Mouse (Mus musculus): Measurements from ENCODE around the gene Coro6. TPM values are rescaled to one million over a fixed set of nuclear protein-coding genes. Genes with fewer than 3 reads are reported as not detected.

Gene Coro6
- polyA plus RNA-seq, 1 experiment, result 0.33 TPM

GRCm38 (mm10) chr11:77451670-77452069 is 10.5 kb upstream of the Coro6 start:
- WGBS, result 97% methylated on average over 2 of the region's 2 CpGs
- TF ChIP-seq CTCF (IDR thresholded peaks at IDR 0.05; ENCODE audit: extremely low read depth, insufficient read length, insufficient replicate concordance, low read depth, low read length), result no peak
- no peak for TF ChIP-seq POLR2A (IDR thresholded peaks at IDR 0.05; ENCODE audit: low read depth, low read length)
- no peaks in the 10 kb centered on the region for H3K27me3 ChIP-seq (ENCODE audit: control insufficient read depth, insufficient read depth, low read length)
- no peak overlapping the region for H3K27ac ChIP-seq (ENCODE audit: insufficient read depth, low read depth, low read length)
- H3K4me1 ChIP-seq (ENCODE audit: control insufficient read depth, insufficient read depth, insufficient read length, low read length), result no peaks in the 10 kb centered on the region
- no peak overlapping the region for H3K4me3 ChIP-seq (ENCODE audit: low read depth, low read length)
- H3K36me3 ChIP-seq (ENCODE audit: control insufficient read depth, insufficient read depth, low read length), result peaks cover 51% of the 10 kb centered on the region

GRCm38 (mm10) chr11:77453388-77453787 is 8.8 kb upstream of the Coro6 start:
- 82% methylated on average over 2 of the region's 2 CpGs for whole genome bisulfite sequencing
- peaks cover 43% of the 10 kb centered on the region for H3K36me3 ChIP-seq (ENCODE audit: control insufficient read depth, insufficient read depth, low read length)
- no peak overlapping the region for H3K27ac ChIP-seq (ENCODE audit: insufficient read depth, low read depth, low read length)
- no peak overlapping the region for H3K4me3 ChIP-seq (ENCODE audit: low read depth, low read length)
- TF ChIP-seq POLR2A (IDR thresholded peaks at IDR 0.05; ENCODE audit: low read depth, low read length), result no peak
- TF ChIP-seq CTCF (IDR thresholded peaks at IDR 0.05; ENCODE audit: extremely low read depth, insufficient read length, insufficient replicate concordance, low read depth, low read length), result no peak
- H3K4me1 ChIP-seq (ENCODE audit: control insufficient read depth, insufficient read depth, insufficient read length, low read length), result no peaks in the 10 kb centered on the region
- H3K27me3 ChIP-seq (ENCODE audit: control insufficient read depth, insufficient read depth, low read length), result no peaks in the 10 kb centered on the region

- 90% methylated on average over 9 of the region's 9 CpGs for WGBS
- Histone ChIP-seq H3K4me1 (ENCODE audit: control insufficient read depth, insufficient read depth, insufficient read length, low read length) (no peaks in the 10 kb centered on the region), H3K27ac (ENCODE audit: insufficient read depth, low read depth, low read length) (no peak overlapping the region), H3K36me3 (ENCODE audit: control insufficient read depth, insufficient read depth, low read length) (peaks cover 28% of the 10 kb centered on the region), H3K27me3 (ENCODE audit: control insufficient read depth, insufficient read depth, low read length) (no peaks in the 10 kb centered on the region), H3K4me3 (ENCODE audit: low read depth, low read length) (no peak overlapping the region)
- TF ChIP-seq CTCF (IDR thresholded peaks at IDR 0.05; ENCODE audit: extremely low read depth, insufficient read length, insufficient replicate concordance, low read depth, low read length) (no peak), POLR2A (IDR thresholded peaks at IDR 0.05; ENCODE audit: low read depth, low read length) (no peak)
Measured at GRCm38 (mm10) chr11:77455770-77456510, 6.3 kb upstream of the Coro6 start.

- Histone ChIP-seq H3K27ac (ENCODE audit: insufficient read depth, low read depth, low read length) (no peak overlapping the region), H3K27me3 (ENCODE audit: control insufficient read depth, insufficient read depth, low read length) (peaks cover 2% of the 10 kb centered on the region; the same call in 1 of the 2 replicates), H3K36me3 (ENCODE audit: control insufficient read depth, insufficient read depth, low read length) (peaks cover 28% of the 10 kb centered on the region), H3K4me3 (ENCODE audit: low read depth, low read length) (no peak overlapping the region), H3K4me1 (ENCODE audit: control insufficient read depth, insufficient read depth, insufficient read length, low read length) (no peaks in the 10 kb centered on the region)
- WGBS, result 78% methylated on average over 6 of the region's 6 CpGs
- TF ChIP-seq CTCF (IDR thresholded peaks at IDR 0.05; ENCODE audit: extremely low read depth, insufficient read length, insufficient replicate concordance, low read depth, low read length), result no peak
- no peak for TF ChIP-seq POLR2A (IDR thresholded peaks at IDR 0.05; ENCODE audit: low read depth, low read length)
Measured at GRCm38 (mm10) chr11:77456866-77457265, 5.3 kb upstream of the Coro6 start.

GRCm38 (mm10) chr11:77461856-77462255 is 355 bp upstream of the Coro6 start:
- peak overlapping the region; percentile 68 for H3K4me3 ChIP-seq (ENCODE audit: low read depth, low read length)
- TF ChIP-seq CTCF (IDR thresholded peaks at IDR 0.05; ENCODE audit: extremely low read depth, insufficient read length, insufficient replicate concordance, low read depth, low read length), result no peak
- TF ChIP-seq POLR2A (IDR thresholded peaks at IDR 0.05; ENCODE audit: low read depth, low read length), result no peak
- H3K36me3 ChIP-seq (ENCODE audit: control insufficient read depth, insufficient read depth, low read length), result peaks cover 2% of the 10 kb centered on the region; the same call in 1 of the 2 replicates
- H3K27me3 ChIP-seq (ENCODE audit: control insufficient read depth, insufficient read depth, low read length), result peaks cover 14% of the 10 kb centered on the region
- H3K27ac ChIP-seq (ENCODE audit: insufficient read depth, low read depth, low read length), result no peak overlapping the region
- peaks cover 4% of the 10 kb centered on the region for H3K4me1 ChIP-seq (ENCODE audit: control insufficient read depth, insufficient read depth, insufficient read length, low read length)
- 4% methylated on average over 6 of the region's 6 CpGs for WGBS

- WGBS, result 37% methylated on average over 8 of the region's 8 CpGs
- Histone ChIP-seq H3K4me3 (ENCODE audit: low read depth, low read length) (peak overlapping the region; percentile 68), H3K27ac (ENCODE audit: insufficient read depth, low read depth, low read length) (no peak overlapping the region), H3K4me1 (ENCODE audit: control insufficient read depth, insufficient read depth, insufficient read length, low read length) (peaks cover 10% of the 10 kb centered on the region), H3K36me3 (ENCODE audit: control insufficient read depth, insufficient read depth, low read length) (no peaks in the 10 kb centered on the region), H3K27me3 (ENCODE audit: control insufficient read depth, insufficient read depth, low read length) (peaks cover 18% of the 10 kb centered on the region)
- TF ChIP-seq CTCF (IDR thresholded peaks at IDR 0.05; ENCODE audit: extremely low read depth, insufficient read length, insufficient replicate concordance, low read depth, low read length) (no peak), POLR2A (IDR thresholded peaks at IDR 0.05; ENCODE audit: low read depth, low read length) (no peak)
Measured at GRCm38 (mm10) chr11:77463101-77463445, 862 bp downstream of the Coro6 start.

- Histone ChIP-seq H3K27me3 (ENCODE audit: control insufficient read depth, insufficient read depth, low read length) (peaks cover 18% of the 10 kb centered on the region), H3K4me3 (ENCODE audit: low read depth, low read length) (no peak overlapping the region), H3K27ac (ENCODE audit: insufficient read depth, low read depth, low read length) (no peak overlapping the region), H3K36me3 (ENCODE audit: control insufficient read depth, insufficient read depth, low read length) (no peaks in the 10 kb centered on the region), H3K4me1 (ENCODE audit: control insufficient read depth, insufficient read depth, insufficient read length, low read length) (peaks cover 10% of the 10 kb centered on the region)
- TF ChIP-seq CTCF (IDR thresholded peaks at IDR 0.05; ENCODE audit: extremely low read depth, insufficient read length, insufficient replicate concordance, low read depth, low read length), result no peak
- TF ChIP-seq POLR2A (IDR thresholded peaks at IDR 0.05; ENCODE audit: low read depth, low read length), result no peak
- WGBS, result 76% methylated on average over 10 of the region's 10 CpGs
Measured at GRCm38 (mm10) chr11:77463786-77464185, 1.6 kb downstream of the Coro6 start.

Data from small intestine, adult 2 months (tissue).